Mouse (Mus musculus) thymus, postnatal 14 days (tissue): ENCODE data around the gene Fbxl17.

Experiments
- DNase-seq: peaks from one replicate; pipeline ENCODE4 v3.0.0; 2021

Fbxl17 gene

GRCm38 (mm10) chr17:63208346-63208745 lies 291.5 kb downstream of the Fbxl17 start:
- DNase-seq: no peak

DNA sequence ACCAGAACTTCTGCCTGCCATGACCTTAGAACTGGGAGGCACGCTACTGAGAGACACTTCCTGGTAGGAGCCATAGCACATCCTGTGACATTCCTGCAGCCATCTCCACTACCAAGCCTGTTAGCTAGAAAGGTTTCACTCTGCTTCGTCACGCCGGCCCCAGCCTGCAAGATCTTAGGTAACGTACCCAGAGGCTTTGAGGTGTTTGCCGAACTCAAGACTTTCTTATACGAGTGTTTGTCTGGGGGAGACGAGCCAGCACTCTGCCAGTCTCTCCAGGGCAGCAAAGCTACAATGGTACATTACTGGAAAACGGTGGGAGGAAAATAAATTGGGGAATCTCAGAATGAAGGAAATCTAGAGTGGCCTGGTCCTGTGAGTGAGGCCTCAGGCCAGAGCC lies 292.1 kb downstream of the Fbxl17 start:
- no peak for DNase-seq

- DNase-seq: no peak
Measured at GRCm38 (mm10) chr17:63205316-63205715, 294.5 kb downstream of the Fbxl17 start.

GRCm38 (mm10) chr17:63203582-63204190 lies 296.1 kb downstream of the Fbxl17 start:
- no peak for DNase-seq

DNA sequence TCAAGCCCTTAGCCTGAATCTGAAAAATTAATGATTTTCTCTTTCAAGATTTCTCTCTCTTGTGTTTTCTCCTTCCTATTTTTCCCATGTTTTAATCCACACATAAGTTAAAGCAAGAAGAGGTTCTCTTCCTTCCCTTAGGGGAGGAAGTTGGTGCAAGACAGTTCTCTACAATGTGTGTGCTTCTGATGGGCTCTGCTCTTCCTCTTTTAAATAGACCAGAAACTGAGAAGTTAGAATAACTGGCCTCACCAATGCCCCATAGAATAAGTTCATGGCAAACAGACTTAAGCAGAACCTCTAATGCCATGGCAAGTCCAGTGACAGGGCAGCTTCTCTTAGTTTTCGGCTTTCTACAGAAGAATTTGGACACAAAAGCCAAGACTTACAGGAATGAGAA lies 301.1 kb downstream of the Fbxl17 start:
- no peak for DNase-seq

DNA sequence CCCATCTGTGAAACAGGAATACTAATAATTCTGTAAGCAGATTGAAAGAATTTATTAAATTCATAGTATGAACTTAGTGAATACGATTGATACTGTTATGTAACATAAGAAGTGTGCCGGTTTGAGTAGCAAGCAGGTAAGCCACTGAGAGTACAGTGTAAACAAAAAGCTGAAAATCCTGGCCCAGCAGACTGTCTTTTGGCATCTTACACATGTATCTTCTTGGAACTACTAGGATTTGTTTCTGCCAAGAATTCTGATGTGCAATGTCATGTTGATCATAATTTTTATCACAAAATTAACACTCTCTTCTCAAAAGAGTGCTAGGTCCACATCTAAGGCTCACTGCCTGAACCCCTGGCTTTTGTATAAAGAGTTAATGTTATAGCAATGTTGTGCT lies 304.3 kb downstream of the Fbxl17 start:
- no peak for DNase-seq

DNA sequence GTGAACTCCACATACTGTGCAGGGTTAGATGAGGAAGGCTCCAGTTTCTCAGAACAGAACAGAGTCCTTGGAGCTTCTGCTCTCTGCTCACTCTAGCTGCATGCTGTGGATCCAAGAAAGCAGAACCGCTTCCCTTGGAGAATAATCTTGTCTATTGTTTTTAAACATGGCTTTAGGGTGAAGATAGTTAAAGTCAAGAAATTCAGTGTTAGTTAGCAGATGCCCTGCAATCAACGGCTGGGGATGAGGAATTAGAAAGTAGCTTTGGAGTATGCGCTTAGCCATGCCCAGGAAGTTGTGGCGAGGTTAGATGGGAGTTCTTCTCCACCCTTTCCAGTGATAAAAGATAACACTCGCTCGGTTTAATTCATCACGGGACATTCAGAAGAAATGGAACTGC lies 306.6 kb downstream of the Fbxl17 start:
- DNase-seq: no peak

- DNase-seq: no peak
Measured at GRCm38 (mm10) chr17:63191345-63191744, 308.5 kb downstream of the Fbxl17 start.

- DNase-seq: no peak
Measured at GRCm38 (mm10) chr17:63189274-63189673, 310.5 kb downstream of the Fbxl17 start.

- DNase-seq: no peak
Measured at GRCm38 (mm10) chr17:63185531-63185930, 314.3 kb downstream of the Fbxl17 start.

DNA sequence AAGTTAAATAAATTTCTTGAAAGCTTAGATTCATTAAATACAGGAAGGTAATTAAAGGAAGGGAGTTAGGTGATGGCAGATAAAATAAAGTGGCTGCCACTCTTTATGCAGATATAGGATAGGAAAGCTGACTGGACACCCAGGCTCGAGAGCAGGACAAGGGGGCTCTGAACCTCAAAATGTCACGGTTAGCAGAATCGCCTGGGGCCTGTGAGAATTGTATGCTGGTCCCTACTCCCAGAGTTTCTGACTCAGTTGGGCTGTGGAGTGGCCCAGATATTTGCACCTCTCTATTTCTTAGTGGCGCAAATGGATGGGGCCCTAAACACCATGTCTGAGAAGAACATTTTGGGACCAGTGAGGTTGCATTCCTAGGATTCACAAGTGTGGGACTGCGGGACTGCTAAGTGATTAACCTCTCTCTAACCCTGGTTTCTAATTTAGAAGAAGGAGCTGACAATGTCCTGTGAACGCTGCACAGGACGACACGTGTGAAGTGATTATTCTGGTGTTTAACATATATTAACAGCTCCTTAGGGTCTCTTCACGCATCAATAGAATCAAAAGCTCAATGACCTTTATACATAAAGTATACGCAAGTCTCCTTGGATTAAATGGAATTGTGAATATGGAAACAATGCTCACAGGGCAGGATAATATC lies 314.8 kb downstream of the Fbxl17 start:
- DNase-seq: no peak

- DNase-seq: no peak
Measured at GRCm38 (mm10) chr17:63183431-63183830, 316.4 kb downstream of the Fbxl17 start.

- DNase-seq: no peak
Measured at GRCm38 (mm10) chr17:63181661-63182060, 318.2 kb downstream of the Fbxl17 start.

DNA sequence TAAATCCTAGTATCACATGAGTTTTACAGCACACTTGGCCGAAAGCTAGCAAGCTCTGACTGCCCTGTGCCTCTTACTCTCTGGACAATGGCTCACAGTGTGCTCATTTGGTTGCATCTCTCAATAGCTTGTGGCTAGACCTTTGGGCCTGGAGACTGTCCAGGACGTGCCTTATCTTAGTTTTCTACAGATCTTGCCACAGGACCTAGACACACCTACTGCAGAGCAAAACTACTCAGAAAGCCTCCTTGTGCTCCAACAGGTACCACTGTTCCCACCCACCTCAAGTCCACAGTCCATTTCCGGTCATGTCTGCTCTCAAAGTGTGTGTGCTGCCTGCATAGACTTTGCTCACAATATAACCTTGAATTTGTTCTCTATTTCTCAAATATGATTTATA lies 319.8 kb downstream of the Fbxl17 start:
- no peak for DNase-seq

- no peak for DNase-seq
Measured at GRCm38 (mm10) chr17:63178331-63178730, 321.5 kb downstream of the Fbxl17 start.

GRCm38 (mm10) chr17:63176411-63176810 lies 323.4 kb downstream of the Fbxl17 start:
- no peak for DNase-seq

GRCm38 (mm10) chr17:63172697-63173096 lies 327.1 kb downstream of the Fbxl17 start:
- DNase-seq: no peak

- DNase-seq: no peak
Measured at GRCm38 (mm10) chr17:63171890-63172491, 327.8 kb downstream of the Fbxl17 start.

GRCm38 (mm10) chr17:63171264-63171663 lies 328.6 kb downstream of the Fbxl17 start:
- peak; percentile 43 for DNase-seq

- no peak for DNase-seq
Measured at GRCm38 (mm10) chr17:63168019-63168788, 331.6 kb downstream of the Fbxl17 start.

GRCm38 (mm10) chr17:63167248-63167647 lies 332.6 kb downstream of the Fbxl17 start:
- DNase-seq: no peak

- DNase-seq: no peak
Measured at GRCm38 (mm10) chr17:63166692-63167091, 333.1 kb downstream of the Fbxl17 start.

- no peak for DNase-seq
Measured at GRCm38 (mm10) chr17:63165847-63166246, 334.0 kb downstream of the Fbxl17 start.

- no peak for DNase-seq
Measured at GRCm38 (mm10) chr17:63164289-63164688, 335.5 kb downstream of the Fbxl17 start.
